Comparison of ENCODE assay signal across 8 mouse cellular contexts in the genomic region with DNA sequence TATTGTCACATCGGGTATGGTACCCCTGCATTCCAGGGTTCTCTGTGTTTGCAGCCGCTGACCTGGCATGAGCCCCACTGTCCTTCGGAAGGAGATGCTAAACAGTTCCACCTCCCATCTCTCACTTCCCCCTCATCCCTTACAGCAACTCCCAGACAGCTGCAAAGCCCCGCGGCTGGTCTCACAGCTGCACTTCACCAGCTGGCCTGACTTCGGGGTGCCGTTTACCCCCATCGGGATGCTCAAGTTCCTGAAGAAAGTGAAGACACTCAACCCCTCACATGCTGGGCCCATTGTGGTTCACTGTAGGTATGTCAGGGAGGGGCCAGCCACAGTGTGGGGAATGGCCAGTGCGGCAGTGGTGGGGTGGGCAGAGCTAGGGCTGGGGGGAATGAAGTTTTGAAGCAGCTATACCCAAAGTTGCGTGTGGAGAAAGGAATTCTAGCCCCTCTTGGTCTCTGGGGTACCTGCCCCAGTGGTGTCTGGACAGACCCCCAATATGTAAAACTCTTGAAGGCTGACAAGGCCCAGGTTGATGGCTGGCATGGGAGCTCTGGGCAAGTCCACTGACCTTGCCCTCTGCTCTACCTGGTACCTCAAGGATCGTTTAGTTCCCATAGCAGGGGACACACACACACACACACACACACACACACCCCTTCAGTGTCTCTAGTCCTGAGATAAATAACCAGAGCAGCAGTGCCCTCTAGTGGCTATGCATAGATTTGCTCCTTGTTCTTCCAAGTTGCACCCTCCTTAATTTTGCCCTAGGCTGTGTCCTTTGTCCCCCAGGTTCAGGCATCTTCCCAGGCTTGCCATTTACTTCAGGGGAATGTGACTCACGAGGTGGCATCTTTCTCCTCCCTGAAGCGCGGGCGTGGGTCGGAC. TPM values are rescaled to one million over a fixed set of nuclear protein-coding genes. Genes with fewer than 3 reads are reported as not detected.
DNase-seq lines count a peak whose midpoint lies in the region; ATAC-seq lines count a peak whose summit lies in the region.

No protein-coding gene starts in this region.

- no peaks in the 10 kb centered on the region for H3K4me1 ChIP-seq in intestine, embryonic 14.5 days (replicated peaks; ENCODE audit: control insufficient read depth, insufficient read depth, low read length)
- H3K4me1 ChIP-seq in intestine, embryonic 15.5 days (replicated peaks): no peaks in the 10 kb centered on the region
- peaks cover 11% of the 10 kb centered on the region for H3K4me1 ChIP-seq in forebrain, embryonic 10.5 days
- H3K4me1 ChIP-seq in hindbrain, embryonic 14.5 days (replicated peaks; ENCODE audit: control insufficient read depth, insufficient read depth, low read length): no peaks in the 10 kb centered on the region

- H3K4me3 ChIP-seq in intestine, embryonic 14.5 days (ENCODE audit: low read depth, low read length): no peak overlapping the region
- H3K4me3 ChIP-seq in intestine, embryonic 15.5 days (replicated peaks): no peak overlapping the region
- H3K4me3 ChIP-seq in forebrain, embryonic 10.5 days: no peak overlapping the region
- H3K4me3 ChIP-seq in hindbrain, embryonic 14.5 days (replicated peaks; ENCODE audit: low read length): no peak overlapping the region

- 29% methylated on average over 16 of the region's 16 CpGs for WGBS in intestine, embryonic 14.5 days
- 37% methylated on average over 16 of the region's 16 CpGs for WGBS in intestine, embryonic 15.5 days
- 41% methylated on average over 16 of the region's 16 CpGs for WGBS in forebrain, embryonic 10.5 days
- WGBS in hindbrain, embryonic 14.5 days: 36% methylated on average over 16 of the region's 16 CpGs

- H3K4me2 ChIP-seq in intestine, embryonic 14.5 days (ENCODE audit: low read length): no peak overlapping the region
- H3K4me2 ChIP-seq in intestine, embryonic 15.5 days (replicated peaks): no peak overlapping the region
- no peak overlapping the region for H3K4me2 ChIP-seq in hindbrain, embryonic 14.5 days (replicated peaks)

- H3K27ac ChIP-seq in intestine, embryonic 14.5 days (ENCODE audit: low read depth): no peak overlapping the region
- H3K27ac ChIP-seq in intestine, embryonic 15.5 days: no peak overlapping the region
- H3K27ac ChIP-seq in forebrain, embryonic 10.5 days: no peak overlapping the region
- H3K27ac ChIP-seq in hindbrain, embryonic 14.5 days: no peak overlapping the region

- H3K9me3 ChIP-seq in intestine, embryonic 14.5 days (ENCODE audit: control insufficient read depth, low read length): no peaks in the 10 kb centered on the region
- no peaks in the 10 kb centered on the region for H3K9me3 ChIP-seq in intestine, embryonic 15.5 days
- no peaks in the 10 kb centered on the region for H3K9me3 ChIP-seq in forebrain, embryonic 10.5 days
- H3K9me3 ChIP-seq in hindbrain, embryonic 14.5 days (ENCODE audit: control insufficient read depth, low read length): no peaks in the 10 kb centered on the region

- no peaks in the 10 kb centered on the region for H3K36me3 ChIP-seq in intestine, embryonic 14.5 days (ENCODE audit: control insufficient read depth, insufficient read depth, low read length)
- H3K36me3 ChIP-seq in intestine, embryonic 15.5 days: no peaks in the 10 kb centered on the region
- no peaks in the 10 kb centered on the region for H3K36me3 ChIP-seq in forebrain, embryonic 10.5 days (replicated peaks)
- H3K36me3 ChIP-seq in hindbrain, embryonic 14.5 days (replicated peaks; ENCODE audit: control insufficient read depth, insufficient read depth): no peaks in the 10 kb centered on the region

- DNase-seq in intestine, embryonic 14.5 days (ENCODE audit: low spot score): peak; percentile 76
- peak; percentile 88 for DNase-seq in brain, adult 2 months (ENCODE audit: low read depth, low spot score)
- DNase-seq in forebrain, embryonic 10.5 days (ENCODE audit: extremely low spot score, low spot score): peak; percentile 65
- DNase-seq in hindbrain, embryonic 14.5 days (ENCODE audit: low spot score): peak; percentile 84
- peak; percentile 38 to 72 for DNase-seq in layer of hippocampus, postnatal 25 days (ENCODE audit: extremely low spot score in 1 of 2, low spot score in 1 of 2)
- peak; percentile 82 for DNase-seq in mesoderm, embryonic 11.5 days (ENCODE audit: low read depth, low spot score)
- peak; percentile 52 to 65 for DNase-seq in spleen, postnatal 36 days (ENCODE audit: low spot score in 2 of 2)

- H3K27me3 ChIP-seq in intestine, embryonic 14.5 days (replicated peaks; ENCODE audit: control insufficient read depth, insufficient read depth, low read length): no peaks in the 10 kb centered on the region
- no peaks in the 10 kb centered on the region for H3K27me3 ChIP-seq in intestine, embryonic 15.5 days (replicated peaks)
- H3K27me3 ChIP-seq in forebrain, embryonic 10.5 days (ENCODE audit: poor library complexity, severe bottlenecking): no peaks in the 10 kb centered on the region; the same call in 1 of the 2 replicates
- no peaks in the 10 kb centered on the region for H3K27me3 ChIP-seq in hindbrain, embryonic 14.5 days (ENCODE audit: control insufficient read depth, insufficient read depth, low read length)

- no peak overlapping the region for H3K9ac ChIP-seq in intestine, embryonic 14.5 days (ENCODE audit: low read length)
- no peak overlapping the region for H3K9ac ChIP-seq in intestine, embryonic 15.5 days
- H3K9ac ChIP-seq in hindbrain, embryonic 14.5 days: no peak overlapping the region

- peak; percentile 42; the same call in 1 of the 2 replicates for ATAC-seq in intestine, embryonic 14.5 days (replicated peaks; ENCODE audit: low FRiP score, low TSS enrichment, low read depth)
- no peak for ATAC-seq in intestine, embryonic 15.5 days
- no peak for ATAC-seq in hindbrain, embryonic 14.5 days (ENCODE audit: low FRiP score)

RNA-seq across cellular contexts. Expression of gene Mki67, which starts 47.1 kb away (rescaled TPM):
- 55.7 and 56.3 TPM in 2 replicates for polyA plus RNA-seq in intestine, embryonic 14.5 days (2014; fragmentation: Nextera tagmentation; extraction: Ambion mirVana)
- 37.6 and 38.1 TPM in 2 replicates for polyA plus RNA-seq in intestine, embryonic 15.5 days (2015; fragmentation: Nextera tagmentation; extraction: Ambion mirVana)
- 50.9 and 53.4 TPM in 2 replicates for polyA plus RNA-seq in forebrain, embryonic 10.5 days (2016; fragmentation: Nextera tagmentation; extraction: Ambion mirVana)
- polyA plus RNA-seq in hindbrain, embryonic 14.5 days (2014; fragmentation: Nextera tagmentation; extraction: Ambion mirVana): 7.2 and 9.4 TPM in 2 replicates
- total RNA-seq in layer of hippocampus, postnatal 25 days (2021): 1 to 10 TPM; 1.3 to 1.8 TPM
